Mouse (Mus musculus) thymus, postnatal 14 days (tissue): ENCODE data around the gene Csmd2.

Experiments
- DNase-seq: peaks from one replicate; pipeline ENCODE4 v3.0.0; 2021

Csmd2 gene

DNA sequence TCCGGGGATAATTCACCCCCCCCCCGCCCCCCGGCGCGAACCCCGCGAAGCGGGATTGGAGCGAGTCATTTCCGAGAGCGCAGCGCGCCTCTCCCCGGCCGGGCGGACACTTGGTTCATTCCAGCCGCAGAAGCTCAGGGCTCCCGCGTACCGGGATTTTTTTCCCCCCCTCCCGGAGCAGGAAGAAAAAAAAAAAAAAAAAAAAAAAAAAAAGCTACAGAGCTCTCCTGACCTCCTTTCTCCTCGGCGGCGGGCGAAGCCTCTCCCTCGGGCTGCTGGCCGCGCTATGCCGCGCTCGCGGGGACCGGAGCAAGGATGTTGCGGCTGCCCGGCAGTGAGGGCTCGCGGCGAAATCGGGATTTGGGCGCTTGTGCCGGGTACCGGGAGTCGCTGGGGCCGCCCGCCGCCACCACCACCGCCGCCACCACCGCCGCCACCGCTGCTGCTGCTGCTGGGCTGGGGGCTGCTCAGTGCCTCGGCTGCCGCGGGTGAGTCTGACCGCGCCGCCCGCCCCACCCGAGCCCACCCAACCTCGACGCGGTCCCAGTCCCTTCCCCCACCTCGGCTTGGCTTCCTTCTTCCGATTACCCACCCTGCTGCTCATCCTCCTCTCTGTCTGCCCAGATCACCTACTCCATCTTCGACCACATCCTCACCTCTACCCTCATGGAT is at the start of gene Csmd2:
Csmd2 (plus strand) TSS at position 74 of the 672 bp plus-strand sequence.
- no peak for DNase-seq

DNA sequence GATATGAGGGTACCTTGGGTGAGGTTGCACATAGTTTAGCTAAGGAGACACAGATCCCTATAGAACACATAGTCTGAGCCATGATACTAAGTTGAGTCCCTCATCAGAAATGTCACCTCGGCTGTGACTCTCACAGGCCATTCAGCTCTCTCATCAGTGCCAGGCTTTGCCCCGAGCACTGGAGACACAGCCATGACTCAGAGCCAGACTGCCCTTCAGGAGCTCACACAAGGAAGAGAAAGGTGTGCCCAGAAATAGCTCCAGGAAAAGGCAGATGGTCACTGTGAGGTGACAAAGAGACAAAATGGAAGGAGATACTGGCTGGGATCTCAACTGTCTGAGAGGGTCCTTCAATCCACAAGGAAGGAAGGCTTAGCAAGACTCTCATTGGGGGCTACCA is 40.0 kb upstream of the Csmd2 start:
- DNase-seq, result no peak

DNA sequence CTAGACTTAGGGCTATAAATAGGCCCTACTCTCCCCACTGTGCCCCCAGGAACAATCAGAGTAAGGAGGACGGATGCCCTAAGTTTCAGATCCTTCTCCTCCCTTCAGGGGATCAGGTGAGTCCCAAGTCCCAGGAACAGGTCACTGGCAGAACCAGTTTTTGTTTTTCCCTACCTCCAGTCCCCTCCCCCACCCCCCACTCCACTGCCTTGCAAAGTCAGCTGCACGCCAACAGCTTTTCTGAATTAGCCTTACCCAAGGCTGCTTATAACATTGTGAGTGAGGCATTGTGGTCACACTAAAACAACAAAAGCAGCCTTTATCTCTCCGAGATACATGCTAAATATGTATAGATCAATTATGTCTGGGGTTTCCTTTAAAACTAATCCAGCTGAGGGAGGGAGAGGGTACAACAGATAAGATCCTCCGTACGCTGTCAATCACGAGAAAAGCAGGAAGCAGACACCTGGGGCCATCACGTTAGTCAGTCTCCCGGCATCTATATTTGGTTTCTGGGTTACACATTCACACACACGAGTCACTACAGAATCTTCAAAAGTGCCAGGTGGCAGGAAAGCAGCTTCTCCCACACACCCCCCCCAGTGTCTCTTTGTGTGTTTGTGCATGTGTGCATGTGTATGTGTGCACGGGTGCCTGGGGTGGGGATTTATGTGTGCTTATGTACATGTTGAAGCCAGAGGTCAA is 34.5 kb upstream of the Csmd2 start:
- DNase-seq, result no peak

DNA sequence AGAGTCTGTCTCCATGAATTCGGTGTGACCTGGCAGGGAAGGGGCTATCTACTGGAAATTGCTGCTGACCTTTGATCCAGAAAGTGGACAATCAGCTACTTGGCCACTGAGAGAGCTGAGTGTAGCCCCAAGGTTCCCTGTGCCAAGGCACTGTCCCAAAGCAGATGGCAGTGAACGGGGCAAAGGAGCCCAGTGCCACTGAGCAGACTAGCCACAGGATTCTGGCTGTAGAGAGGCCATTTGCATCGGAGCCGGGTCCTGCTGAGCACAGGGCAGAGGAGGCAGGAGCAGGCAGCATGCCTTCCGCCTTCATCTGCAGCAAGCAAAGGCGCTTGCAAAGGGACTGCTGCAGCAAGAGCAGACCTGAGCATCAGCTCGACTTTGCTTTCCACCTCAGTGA is 18.6 kb upstream of the Csmd2 start:
- no peak for DNase-seq

DNA sequence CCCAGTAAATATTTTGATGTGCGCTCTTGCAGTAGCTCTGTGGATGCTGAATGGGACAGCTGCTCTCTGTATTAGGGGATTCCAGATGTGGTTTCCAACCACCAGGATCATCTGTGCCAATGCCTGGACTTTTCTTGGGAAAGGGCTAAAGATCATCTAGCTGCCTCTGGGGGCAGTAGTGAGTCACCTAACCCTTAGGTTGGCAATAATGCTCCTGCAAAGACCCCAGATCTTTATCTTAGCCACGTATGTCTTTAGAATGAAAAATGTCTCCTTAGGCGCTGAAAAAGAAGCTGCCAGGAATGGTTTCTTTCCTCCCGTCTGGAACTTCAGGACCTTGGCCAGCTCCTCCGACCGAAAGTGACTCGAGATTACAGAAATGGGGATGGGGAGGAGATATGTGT is 17.6 kb upstream of the Csmd2 start:
- no peak for DNase-seq

DNA sequence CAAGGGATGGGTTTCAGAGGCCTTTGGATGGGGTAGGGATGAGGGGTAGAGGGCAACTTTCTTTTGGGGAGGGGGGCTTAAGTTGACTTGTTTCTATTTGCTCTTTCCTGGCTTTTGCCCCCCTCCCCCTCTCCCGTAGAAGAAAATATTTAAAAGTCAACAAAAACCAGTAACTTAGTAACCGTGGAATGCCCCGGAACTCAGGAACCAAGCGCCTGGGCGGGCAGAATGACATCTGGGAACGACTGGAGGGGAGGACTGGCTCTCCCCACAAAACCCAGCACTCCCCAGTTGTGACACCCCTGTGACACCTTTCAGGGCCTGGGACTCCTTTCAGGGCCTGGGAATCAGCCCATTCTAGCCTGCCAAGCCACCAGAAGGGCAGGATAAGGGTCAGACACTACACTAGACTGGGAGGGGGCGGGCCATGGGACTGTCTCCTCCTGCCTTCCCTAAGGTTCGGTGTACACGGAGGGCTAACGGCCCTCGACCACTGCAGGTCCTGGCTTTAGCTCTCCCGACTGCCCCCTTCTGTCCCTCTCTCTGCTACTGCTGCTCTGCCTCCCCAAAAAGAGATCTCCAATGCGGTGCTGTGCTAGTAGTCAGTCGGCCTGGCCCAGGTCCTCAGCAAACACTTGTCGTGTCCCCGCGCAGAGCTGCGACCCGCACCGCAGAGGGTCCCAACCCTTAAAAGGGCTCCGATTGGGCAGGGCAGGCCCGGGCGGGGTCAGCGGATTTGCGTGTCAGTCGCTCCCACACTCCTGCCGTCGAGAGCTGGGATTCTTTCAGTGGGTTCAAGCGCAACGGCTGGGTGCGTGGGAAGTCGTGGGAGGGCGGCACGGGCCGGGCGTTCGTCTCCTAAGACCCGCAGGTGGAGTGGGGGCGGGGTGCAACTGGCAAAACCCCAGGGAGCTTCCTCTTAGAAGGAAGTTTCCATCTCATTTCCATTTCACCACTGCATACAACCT is 16.5 kb upstream of the Csmd2 start, which contains the start of gene CK137956:
CK137956 (minus strand) TSS at position 51 of the 968 bp plus-strand sequence.
- DNase-seq, result no peak

DNA sequence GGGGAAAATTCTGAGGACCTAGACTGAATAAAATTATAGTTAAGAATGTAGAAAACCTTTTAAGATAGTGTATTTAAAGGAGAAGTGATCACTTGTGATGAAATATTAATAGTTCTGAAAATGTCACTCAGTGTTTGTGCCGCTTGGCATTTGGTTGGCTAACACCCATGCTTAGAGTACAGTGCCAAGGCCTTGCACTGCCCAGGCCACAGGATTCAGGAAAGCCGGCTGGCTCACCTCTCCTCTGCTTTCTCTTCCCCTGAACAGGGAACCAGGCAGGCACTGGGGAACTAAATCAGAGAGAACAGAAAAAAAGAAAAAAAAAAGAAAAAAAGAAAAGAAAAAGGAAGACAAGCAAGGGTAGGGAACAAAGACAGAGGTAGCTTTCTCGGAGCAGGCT is 14.7 kb upstream of the Csmd2 start:
- no peak for DNase-seq

DNA sequence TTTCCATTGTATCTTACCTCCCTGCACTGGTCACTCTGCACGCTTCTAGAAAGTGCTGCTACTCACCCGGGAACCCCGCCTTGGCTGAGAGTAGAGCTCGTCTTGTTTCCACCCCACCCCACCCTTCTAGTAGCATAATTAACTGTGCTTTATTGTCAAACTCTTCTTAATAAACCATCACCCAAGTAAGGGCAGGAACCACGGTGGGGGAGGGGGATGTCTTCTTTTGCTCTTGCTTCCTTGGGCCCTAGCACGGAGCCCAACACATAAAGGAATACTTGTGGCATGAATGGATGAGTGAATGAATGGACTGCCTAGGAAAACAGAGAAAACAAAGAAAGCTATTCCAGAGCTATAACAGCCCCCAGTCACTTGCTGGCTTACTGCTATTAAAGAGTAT is 6.5 kb upstream of the Csmd2 start:
- DNase-seq, result no peak

DNA sequence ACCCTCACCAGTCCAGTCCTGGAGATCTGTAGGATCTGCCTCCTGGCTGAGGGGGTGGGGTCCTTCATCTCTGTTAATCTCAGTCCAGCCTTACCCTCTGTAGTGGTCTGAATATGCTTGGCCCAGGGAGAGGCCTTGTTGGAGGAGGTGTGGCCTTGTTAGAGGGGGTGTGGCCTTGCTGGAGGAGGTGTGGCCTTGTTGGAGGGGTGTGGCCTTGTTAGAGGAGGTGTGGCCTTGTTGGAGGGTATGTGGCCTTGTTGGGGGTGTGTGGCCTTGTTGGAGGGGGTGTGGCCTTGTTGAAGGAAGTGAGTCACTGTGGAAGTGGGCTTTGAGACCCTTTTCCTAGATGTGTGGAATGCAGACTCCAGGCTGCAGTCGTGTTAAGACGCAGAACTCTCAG is 3.2 kb upstream of the Csmd2 start:
- no peak for DNase-seq

DNA sequence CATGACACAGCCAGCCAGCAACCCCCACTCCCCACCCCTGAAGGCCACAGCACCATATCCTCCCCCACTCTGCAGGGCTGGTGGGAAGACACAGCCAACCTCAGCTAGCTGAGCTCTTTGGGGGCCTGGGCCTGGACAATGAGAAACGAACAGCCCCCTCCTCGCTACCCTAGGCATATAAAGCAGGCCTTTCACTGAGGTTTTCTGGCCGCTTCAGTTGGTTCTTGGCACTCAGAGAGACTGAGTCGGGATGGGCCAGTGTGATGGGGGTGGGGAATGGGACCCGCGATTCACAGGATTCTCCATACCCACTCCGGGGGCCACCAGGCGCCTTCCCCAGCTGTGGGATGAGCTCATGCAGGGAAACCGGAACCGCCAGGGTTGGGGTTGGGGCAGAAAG is 1.8 kb upstream of the Csmd2 start:
- no peak for DNase-seq

DNA sequence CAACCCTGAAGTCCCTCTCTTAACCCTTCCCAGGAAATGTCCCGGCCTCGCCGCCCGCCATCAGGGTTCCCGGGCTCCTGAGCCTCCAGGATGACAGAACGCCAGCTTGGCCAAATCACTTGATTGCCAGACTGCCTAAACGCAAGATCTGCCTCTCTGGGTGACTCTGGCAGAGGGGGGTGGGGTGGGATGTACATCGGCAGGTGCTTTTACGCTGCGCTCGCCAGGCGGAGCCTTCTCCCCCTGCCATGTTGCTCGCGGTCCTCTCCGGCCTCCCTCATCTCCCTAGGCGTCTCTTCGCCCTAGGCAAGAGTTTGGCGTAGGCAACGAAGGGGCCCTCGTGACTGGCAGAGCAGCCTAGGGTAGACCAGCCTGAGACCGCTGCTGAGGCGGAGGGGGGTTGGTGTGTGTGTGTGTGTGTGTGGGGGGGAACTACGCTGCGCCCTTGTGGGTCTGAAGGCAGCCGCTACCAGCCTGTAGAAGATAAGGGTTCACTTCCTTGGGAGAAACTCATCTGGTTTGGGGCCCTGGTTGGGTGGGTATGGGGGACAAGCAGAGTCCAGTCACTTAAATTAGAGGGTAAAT is 1.1 kb upstream of the Csmd2 start:
- no peak for DNase-seq

DNA sequence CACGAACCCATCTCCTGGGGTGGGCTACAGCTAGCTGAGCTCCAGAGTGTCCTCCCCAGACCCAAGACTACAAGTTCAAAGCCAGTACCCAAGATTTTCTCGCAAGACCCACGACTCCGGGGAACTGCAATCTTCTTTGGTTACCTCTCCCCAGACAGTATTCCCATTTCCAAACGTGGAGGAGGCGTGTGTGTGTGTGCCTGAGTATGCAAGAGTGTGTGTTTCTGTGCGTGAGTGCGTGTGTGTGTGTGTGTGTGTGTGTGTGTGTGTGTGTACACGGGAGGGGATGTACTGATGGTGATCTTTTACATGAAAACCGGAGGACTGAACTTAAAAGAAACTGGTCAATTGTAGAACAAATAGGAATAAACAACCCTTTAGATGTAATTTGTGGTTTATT is 387 bp upstream of the Csmd2 start:
- DNase-seq, result no peak

DNA sequence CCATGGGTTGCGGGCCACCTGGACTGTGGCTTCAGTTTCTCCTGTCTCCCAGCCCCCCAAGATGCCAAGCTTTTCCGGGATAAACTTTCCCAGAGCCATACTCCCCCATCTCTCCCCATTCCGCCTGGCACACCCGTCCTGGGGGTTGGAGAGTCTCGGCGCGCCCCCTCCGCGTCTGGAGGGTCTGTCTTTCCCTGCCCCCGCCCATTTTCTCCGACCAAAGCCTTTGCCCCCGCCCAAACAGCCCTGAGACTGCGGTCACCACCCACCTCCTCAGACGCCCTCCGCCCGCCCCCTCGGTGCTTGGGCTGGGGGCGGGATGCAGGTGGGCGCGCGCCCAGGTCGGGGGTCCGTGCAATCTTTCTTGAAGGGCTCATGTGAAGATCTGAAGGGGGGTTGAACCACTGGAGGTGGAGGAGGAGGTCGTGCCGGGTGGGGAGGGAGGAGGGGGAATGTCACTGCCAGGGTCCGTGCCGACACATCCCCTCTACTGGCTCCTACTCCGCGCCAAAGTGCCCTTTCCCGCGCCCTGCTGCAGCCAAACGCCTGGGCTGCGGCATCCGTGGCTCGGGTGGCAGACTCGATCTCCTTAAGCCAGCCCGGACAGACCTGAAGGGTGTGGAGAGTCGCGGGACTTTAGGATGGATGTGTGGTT is 996 bp downstream of the Csmd2 start:
- DNase-seq, result no peak

DNA sequence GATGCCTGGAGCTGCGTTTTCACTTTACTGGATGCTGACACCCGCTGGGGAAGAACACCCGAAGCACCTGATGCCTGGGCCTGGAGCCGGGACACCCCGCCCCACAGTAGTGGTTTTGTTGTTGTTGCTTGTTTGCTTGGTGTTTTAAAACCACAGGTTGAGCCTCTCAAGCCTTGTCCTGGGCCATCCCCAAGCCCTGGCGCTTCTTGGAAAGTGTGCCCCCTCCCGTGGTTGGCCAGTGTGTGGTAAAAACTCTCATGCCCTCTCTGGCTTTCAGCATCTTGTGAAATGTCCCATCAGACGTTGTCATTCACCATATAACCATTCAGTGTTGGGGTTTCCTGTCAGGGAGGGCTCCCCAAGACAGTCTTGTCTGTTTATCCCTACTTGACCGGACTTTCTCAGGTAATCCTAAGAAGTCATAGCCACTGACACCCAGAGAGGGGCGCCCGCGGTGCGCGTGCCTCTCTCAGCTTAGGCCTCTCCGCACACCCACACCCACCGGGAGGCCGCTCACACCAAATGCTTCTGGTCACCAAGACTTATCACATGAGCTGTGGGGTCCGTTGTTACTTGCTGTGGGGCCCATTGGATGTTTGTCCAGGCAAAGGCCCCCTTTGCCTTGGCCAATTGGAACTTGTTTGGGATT is 1.8 kb downstream of the Csmd2 start:
- no peak for DNase-seq

DNA sequence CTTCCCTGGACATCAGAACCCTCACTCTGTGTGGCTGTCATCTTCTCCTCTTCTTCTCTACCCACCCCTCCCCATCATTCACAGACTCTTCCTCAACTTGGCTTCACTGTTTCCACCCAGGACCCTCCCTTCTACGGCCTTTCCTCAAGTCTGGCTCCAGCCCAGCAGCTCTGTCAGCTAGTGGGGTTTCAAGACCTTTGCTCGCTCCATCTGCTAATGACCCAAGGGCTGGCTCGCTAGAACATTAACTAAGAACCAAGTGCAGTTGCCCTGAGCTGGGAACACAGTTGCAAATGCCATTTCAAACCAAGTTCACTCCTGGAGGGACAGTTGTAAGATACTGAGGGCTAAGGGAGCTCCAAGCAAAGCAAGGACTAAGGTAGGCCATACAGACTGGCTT is 11.6 kb downstream of the Csmd2 start:
- DNase-seq, result no peak

DNA sequence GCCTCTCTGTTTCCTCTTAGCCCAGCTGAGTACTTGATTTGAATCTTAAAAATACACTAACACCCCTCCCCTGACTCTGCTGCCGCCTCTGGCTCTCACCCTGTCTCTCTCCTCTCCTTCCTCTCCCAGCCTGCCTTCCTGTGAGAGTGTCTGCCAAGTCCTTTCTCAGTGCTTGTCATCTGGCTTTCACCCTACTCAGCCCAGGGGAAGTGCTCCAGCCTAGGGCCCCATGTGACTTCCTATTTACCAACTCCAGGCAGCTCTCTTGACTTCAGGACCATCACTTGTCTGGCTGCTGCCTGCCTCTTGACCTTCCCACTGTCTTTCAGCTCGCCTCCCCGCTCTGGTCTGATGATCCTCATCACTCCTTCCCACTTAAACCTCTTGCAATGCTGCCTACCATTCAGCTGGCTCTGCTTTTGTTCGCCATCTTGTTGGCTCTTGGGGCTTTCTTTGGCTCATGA is 15.0 kb downstream of the Csmd2 start:
- DNase-seq, result no peak

DNA sequence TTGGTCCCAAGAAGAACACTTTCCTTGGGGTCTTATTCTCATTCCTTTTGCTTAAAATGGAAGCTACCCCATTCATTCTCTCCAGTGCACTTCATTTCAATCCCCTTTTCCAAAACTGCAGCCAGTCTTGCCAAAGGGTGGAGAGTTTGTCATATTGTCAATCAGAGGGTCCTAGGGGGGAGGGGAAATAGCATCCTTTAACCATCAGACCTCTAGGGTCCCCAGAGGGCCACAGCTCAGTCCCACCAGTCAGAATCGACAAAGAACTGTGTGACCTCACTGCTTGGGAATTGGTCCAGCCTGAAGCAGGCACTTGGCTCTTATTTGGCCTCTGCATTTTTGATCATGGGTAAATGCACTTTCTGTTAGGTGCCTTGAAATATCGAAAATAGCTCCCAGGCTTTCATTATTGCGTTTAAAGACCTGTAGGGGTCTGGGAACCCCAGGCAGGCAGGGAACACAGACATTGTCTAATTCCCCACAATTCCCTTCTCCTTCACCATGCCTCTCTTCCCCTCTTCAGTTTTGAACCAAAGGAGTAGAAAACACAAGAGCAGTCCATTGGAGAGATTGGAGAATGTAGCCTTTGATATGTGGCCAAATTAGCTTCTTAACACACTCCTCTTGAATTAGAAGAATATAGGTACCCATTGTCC is 17.3 kb downstream of the Csmd2 start:
- DNase-seq, result no peak

DNA sequence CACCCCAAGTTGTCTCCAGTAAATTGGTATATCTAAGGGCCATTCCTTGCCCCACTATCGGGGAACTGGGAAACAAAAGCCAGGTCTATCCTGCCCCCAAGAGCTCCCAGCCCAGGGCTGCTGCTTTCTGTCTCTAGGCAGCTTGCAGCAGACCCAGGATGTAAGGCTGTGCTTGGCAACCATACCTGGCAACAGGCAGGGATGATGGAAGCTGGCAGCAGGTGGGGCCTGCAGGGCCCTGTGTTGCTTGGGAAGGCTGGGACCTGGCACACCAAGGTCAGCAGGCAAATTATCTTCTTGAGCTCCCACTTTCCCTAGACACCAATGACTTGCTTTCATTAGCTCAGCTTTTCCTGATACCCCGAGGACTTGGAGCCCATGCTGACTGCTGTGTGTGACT is 31.8 kb downstream of the Csmd2 start:
- DNase-seq, result no peak

DNA sequence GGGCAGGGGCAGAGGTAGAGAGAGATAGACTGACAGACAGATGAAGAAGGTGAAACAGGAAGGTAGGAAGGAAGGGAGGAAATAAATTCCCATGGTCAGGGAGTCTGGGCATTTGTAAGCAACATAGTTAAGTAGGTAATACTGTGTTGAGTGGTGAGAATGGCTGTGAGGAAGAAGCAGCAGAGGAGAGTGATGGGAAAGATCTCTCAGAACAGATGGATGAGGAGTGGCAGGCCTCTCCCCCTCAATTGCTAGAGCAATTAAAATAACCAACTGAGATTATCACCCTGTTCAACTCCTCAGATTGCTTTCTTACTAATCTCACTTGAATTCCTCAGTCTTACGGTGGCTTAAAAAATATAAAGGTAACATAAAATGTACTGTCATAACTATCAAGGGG is 40.6 kb downstream of the Csmd2 start:
- no peak for DNase-seq

DNA sequence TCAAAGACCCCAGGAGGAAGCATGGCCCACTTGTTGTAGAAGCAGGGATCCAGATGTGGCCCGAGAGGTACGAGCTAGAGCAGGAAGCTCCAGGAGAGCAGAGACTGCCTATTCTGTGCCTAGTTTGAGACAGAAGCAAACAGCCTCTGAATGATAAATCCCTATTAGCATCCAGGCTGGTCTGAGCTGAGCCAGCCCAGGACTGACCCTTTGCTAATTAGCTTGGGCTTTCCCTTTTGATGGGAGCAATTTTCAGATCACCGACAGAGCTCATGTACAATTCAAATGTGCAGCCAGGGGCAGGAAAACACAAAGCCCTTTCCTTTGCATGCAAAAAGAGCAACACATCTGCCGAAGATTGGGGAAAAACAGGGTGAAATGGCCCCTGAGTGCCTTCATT is 54.2 kb downstream of the Csmd2 start:
- DNase-seq, result no peak

DNA sequence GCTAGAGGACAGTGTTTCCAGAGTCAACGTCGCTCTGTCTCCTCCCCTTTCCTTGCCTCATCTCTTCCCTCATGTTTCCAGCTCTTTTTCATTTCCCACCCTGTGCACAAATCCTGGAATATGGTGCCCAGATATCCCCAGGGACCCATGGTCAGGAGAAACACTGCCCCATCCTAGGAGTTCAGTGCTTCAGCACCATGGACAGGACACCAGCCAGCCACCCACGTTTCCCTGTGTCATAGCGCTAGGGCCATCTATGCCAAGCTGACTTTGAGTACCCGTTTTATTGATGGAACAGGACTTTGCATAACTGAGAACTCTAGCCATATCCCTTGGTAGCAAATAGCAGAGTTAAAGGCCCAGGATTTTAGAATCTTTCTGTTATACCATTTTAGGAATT is 55.0 kb downstream of the Csmd2 start:
- DNase-seq, result no peak

DNA sequence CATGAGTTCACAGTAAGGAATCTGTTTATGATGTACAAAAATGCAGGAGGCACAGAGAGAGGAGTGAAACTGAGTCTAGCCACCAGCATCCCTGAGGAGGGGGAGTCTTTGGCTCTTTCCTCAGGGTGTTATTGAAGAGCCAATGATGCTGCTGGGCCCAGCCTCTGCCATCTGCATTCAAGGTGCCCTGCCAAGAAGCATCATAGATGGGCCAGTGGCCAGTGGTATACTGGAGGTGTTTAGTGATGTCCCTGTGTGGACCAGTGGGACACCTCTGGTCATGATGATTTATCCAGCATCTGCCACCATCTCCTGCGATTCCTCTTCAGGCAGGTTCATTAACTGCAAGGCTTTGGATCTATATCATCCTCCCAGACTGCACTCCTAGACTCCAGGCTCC is 61.1 kb downstream of the Csmd2 start:
- DNase-seq, result no peak
